Mouse (Mus musculus): Measurements from ENCODE around the gene Nt5e.

Gene Nt5e

GRCm38 (mm10) chr9:88398461-88398860, 71.5 kb downstream of the Nt5e start:
- no peak for DNase-seq

DNA sequence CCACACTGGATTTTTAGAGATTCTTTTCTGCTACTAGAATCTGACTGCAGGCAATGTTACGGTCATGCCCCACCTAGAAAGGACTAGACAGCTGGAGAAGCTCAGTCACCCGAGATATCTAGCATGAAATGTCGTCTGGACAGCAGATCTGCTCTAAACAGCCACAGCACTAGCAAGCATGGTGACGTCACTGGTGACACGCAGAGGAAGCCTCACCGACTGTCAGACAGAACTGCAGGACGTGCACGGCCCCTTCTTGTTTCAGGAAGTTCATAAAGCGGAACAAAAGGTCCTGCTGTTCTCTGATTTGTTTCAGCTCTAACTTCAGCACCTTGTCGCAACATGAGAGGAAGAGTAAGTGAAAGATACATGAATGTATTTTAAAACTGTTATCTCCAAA, 77.1 kb downstream of the Nt5e start:
- DNase-seq = no peak

DNA sequence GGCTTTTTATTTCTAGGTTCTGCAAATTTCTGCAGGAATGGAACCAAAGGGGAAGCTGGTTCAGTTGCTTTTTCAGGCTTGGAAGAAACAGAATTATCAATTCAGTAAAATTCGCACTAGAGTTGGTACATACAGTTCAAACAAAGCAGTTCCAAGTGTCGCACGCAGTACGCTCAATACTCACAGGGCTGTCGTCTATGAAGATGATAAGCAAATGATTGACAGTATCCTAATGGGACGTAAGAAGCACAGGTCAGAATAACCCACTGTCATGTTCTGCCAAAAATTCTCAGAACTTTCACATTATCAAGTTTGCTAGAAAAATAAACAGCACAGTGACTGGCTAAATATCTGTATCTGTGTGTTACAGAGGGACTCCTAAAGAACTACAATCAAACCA, 77.5 kb downstream of the Nt5e start:
- DNase-seq = no peak

GRCm38 (mm10) chr9:88409978-88410377, 83.0 kb downstream of the Nt5e start:
- DNase-seq = no peak

DNA sequence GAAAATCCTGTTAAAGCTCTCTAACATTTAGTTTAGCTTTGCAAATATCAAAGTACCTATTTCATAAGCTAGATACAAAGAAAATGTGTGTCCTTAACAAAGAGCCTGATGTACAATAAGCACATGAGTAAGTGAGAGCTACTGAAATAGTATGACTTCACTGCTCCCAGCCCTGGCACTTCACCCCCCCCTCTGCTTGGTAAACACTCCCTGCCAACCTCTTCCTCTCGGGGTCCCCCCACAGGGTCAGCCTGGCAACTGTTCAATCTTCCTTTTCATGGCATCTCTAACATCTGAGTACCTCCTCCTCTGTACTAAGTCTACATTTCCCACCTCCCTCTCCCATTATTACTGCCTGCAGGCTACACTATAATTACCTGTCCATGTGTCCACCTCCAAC, 89.8 kb downstream of the Nt5e start:
- DNase-seq = no peak

All from kidney, postnatal 25 days (tissue).